Mouse (Mus musculus) adipocyte (in vitro differentiated cells): ENCODE data around the gene Cep350.

Experiments
- DNase-seq: peaks from one replicate; pipeline ENCODE4 v3.0.0-alpha.2; 2016; ENCODE audit warnings: low spot score

Gene Cep350

GRCm38 (mm10) chr1:155809706-155810442, 163.2 kb downstream of the Cep350 start:
- DNase-seq = peak; percentile 73

DNA sequence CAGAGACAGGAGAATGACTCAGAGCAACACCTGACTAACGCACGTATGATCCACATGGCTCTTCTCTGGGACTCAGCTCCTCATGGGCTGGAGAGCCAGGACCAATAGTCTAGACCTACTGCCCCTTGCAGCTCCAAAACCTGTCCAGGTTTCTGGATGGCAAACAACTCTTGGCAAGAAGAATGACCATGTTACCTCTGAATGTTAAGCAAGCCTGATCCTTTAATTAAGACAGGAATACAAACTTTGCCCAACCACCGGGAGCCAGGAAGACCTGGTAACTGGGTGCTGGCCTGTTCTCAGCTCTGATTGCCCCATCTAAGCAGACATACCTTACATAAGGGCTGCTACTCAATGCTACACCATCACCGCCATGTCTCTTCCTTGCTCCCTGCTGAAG, 164.8 kb downstream of the Cep350 start:
- DNase-seq = no peak

DNA sequence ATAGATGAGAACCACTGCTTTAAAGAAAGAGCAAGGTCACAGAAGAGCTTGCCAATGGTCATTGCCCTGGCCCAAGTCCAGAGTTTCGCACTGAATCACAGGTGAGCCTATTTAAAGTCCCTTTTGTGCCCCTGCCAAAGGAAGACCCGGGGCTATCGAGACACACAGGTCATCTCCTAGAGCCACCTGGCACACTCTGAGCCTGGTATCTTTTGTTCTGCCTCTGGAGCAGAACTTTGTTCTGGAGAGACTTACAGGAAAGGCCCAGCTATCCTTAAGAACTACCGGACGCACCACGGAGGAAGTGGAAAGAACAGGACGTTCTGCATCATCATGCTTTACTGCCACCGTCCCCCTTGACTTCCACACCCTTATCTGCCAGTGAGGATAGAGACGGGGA, 167.4 kb downstream of the Cep350 start:
- DNase-seq = no peak

DNA sequence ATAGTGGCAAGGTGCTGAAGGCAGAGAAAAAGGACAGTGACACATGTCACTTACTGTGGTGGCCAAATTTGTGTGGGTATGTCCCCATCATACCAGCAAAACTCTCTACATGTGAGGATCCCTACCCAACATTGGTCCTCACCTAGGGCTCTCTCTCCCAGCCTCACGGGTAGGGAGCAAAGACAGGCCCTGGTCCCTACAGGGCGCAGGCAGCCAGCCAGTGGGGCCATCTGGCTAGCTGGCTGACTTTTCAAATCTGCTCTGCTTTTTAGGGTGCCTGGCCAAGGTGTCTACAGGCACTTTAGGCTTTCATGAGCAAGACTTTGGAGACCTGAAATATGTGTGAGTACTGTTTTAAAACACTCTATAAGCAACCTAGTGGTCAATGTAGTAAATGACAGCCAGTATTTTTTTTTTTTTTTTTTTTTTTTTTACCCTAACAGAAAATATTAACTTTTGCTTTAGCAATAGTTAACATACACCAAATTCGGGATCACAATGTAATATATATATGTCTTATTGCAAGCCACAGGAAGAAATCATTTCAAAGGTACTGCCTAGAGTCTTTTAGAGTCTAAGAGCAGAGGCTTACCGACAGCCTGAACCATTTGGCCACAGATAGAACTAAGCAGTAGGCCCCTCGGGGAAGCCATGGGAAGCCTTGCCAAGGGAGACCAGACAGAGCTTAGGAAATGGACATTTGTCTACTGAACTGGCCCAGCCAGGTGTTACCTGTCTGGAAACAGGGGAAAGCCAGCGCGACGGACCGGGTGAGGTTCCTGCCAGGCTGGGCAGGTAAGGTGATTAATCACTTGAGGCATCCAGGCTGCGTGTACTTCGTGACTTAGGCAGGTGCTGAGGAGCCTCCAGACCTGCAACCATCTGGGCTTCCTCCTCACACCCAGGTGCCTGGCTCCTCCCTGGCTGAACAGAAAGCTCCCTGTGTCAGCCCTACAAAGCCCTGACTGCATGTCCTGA, 171.8 kb downstream of the Cep350 start:
- DNase-seq = no peak

GRCm38 (mm10) chr1:155798000-155798399, 175.1 kb downstream of the Cep350 start:
- DNase-seq = no peak

- DNase-seq = peak; percentile 69
Observed at GRCm38 (mm10) chr1:155797425-155797824, 175.6 kb downstream of the Cep350 start.

DNA sequence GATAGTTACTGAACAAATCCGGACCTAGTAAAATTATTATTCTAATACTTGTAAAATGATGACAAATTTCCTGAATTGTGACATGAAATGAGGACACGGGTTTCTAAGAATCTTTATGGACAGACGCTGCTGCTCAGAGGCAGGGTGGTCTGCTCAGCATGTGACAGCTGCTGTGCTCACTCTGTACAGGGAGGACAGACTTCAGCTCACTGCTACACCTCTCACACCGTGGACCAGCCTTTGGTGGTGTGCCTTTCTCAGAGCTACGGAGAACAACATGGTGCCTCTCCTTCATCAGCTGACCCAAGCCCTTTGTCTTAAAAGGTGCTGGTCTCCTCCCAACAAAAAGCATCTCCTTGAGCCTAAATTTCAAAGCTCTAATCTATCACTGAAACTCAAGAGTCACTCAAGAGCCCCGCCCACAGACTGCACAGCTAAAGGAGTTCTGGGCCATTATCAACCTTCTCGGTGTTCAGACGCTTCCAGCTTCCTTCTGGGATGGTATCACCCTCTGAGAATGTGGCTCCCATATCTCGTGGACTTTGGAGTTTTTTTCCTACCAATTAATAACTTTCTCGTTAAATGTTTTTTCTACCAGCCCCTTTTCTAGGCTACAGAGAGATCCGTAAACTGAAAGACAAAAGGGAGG, 176.2 kb downstream of the Cep350 start:
- no peak for DNase-seq

- DNase-seq = peak; percentile 98
Observed at GRCm38 (mm10) chr1:155795791-155796233, 177.2 kb downstream of the Cep350 start.
